Mouse (Mus musculus) spleen, adult 2 months (tissue): ENCODE measurements around the gene Bmpr1a.

ENCODE experiments used
- CTCF ChIP-seq: fragments of 200-500 bp; IDR thresholded peaks from 2 replicates; pipeline ENCODE4 v1.5.1; 2011; ENCODE audit warnings: mild to moderate bottlenecking, inconsistent platforms; ENCODE audit not compliant: insufficient read depth, insufficient read length, insufficient replicate concordance; ENCODE audit errors: extremely low read depth
- POLR2A ChIP-seq: fragments of 200-500 bp; IDR thresholded peaks from 2 replicates; pipeline ENCODE4 v1.6.1; 2011; ENCODE audit warnings: low read depth, low read length, inconsistent platforms

GRCm38 (mm10) chr14:34370203-34370602, 132.9 kb downstream of the Bmpr1a start:
- TF ChIP-seq POLR2A (no peak), CTCF (no peak)
